Mouse (Mus musculus): ENCODE results near the gene Hlf. TPM values are rescaled to one million over a fixed set of nuclear protein-coding genes. Genes with fewer than 3 reads are reported as not detected.

Hlf gene
- total and polyA plus RNA-seq, 3 experiments = 0.33 TPM; not detected in 2

- Histone ChIP-seq H3K4me3 (ENCODE audit: low read depth, low read length) (no peak overlapping the region), H3K4me1 (ENCODE audit: insufficient read depth, low read depth, low read length) (no peaks in the 10 kb centered on the region), H3K27me3 (ENCODE audit: insufficient read depth, low read length) (no peaks in the 10 kb centered on the region), H3K9me3 (replicated peaks) (peaks cover 2% of the 10 kb centered on the region; the same call in 1 of the 2 replicates), H3K36me3 (replicated peaks) (no peaks in the 10 kb centered on the region)
- DNase-seq (ENCODE audit: low spot score) (no peak), ATAC-seq (ENCODE audit: extremely low read depth, insufficient number of reproducible peaks, low FRiP score, poor library complexity, severe bottlenecking) (no peak)
- no peak for TF ChIP-seq POLR2AphosphoS5 (IDR thresholded peaks at IDR 0.05; ENCODE audit: insufficient replicate concordance, low read depth, low read length)
- no peak for TF ChIP-seq CTCF (IDR thresholded peaks at IDR 0.05; ENCODE audit: low read depth, low read length)
Measured at GRCm38 (mm10) chr11:90292766-90293165, 97.9 kb downstream of the Hlf start.

- Histone ChIP-seq H3K4me3 (ENCODE audit: low read depth, low read length) (no peak overlapping the region), H3K4me1 (ENCODE audit: insufficient read depth, low read depth, low read length) (no peaks in the 10 kb centered on the region), H3K9me3 (replicated peaks) (0 out of 2 replicates have a peak, but pooled peaks cover 2% of the 10 kb centered on the region), H3K36me3 (replicated peaks) (no peaks in the 10 kb centered on the region), H3K27me3 (ENCODE audit: insufficient read depth, low read length) (no peaks in the 10 kb centered on the region)
- TF ChIP-seq GATA2 (IDR thresholded peaks at IDR 0.05; ENCODE audit: borderline replicate concordance, low read depth, low read length) (no peak), CTCF (IDR thresholded peaks at IDR 0.05; ENCODE audit: low read depth, low read length) (no peak), TAL1 (conservative IDR thresholded peaks at IDR 0.05; ENCODE audit: low read depth, low read length) (no peak), POLR2AphosphoS5 (IDR thresholded peaks at IDR 0.05; ENCODE audit: insufficient replicate concordance, low read depth, low read length) (no peak), GATA1 (IDR thresholded peaks at IDR 0.05; ENCODE audit: borderline replicate concordance, low read length) (no peak)
- ATAC-seq (ENCODE audit: extremely low read depth, insufficient number of reproducible peaks, low FRiP score, poor library complexity, severe bottlenecking) (no peak), DNase-seq (ENCODE audit: low spot score) (no peak)
Measured at GRCm38 (mm10) chr11:90291156-90291555, 99.5 kb downstream of the Hlf start.

GRCm38 (mm10) chr11:90286550-90287154, 104.0 kb downstream of the Hlf start:
- ATAC-seq (ENCODE audit: extremely low read depth, insufficient number of reproducible peaks, low FRiP score, poor library complexity, severe bottlenecking) = no peak
- H3K9me3 ChIP-seq (replicated peaks) = peaks cover 2% of the 10 kb centered on the region; the same call in 1 of the 2 replicates
- DNase-seq (ENCODE audit: low spot score) = no peak
- H3K36me3 ChIP-seq (replicated peaks) = no peaks in the 10 kb centered on the region
- H3K4me3 ChIP-seq (ENCODE audit: low read depth, low read length) = no peak overlapping the region
- TF ChIP-seq POLR2AphosphoS5 (IDR thresholded peaks at IDR 0.05; ENCODE audit: insufficient replicate concordance, low read depth, low read length) (no peak), GATA1 (IDR thresholded peaks at IDR 0.05; ENCODE audit: borderline replicate concordance, low read length) (no peak), GATA2 (IDR thresholded peaks at IDR 0.05; ENCODE audit: borderline replicate concordance, low read depth, low read length) (no peak), CTCF (IDR thresholded peaks at IDR 0.05; ENCODE audit: low read depth, low read length) (no peak), TAL1 (conservative IDR thresholded peaks at IDR 0.05; ENCODE audit: low read depth, low read length) (no peak)
- H3K4me1 ChIP-seq (ENCODE audit: insufficient read depth, low read depth, low read length) = no peaks in the 10 kb centered on the region
- no peaks in the 10 kb centered on the region for H3K27me3 ChIP-seq (ENCODE audit: insufficient read depth, low read length)

Other genes starting within 250 kb of the Hlf start
- gene Gm45716, start 203.2 kb downstream of the Hlf start, total RNA-seq (2014; fragmentation: Nextera tagmentation) = 0.97 and 2.3 TPM in 2 replicates
- 2.4 and 4.3 TPM in 2 replicates for gene Gm45716, start 203.2 kb downstream of the Hlf start, total RNA-seq (2017)
- 0.61 and 0.77 TPM in 2 replicates for gene Gm45716, start 203.2 kb downstream of the Hlf start, polyA plus RNA-seq (2012)
- gene Mmd, start 141.4 kb downstream of the Hlf start, total RNA-seq (2014; fragmentation: Nextera tagmentation) = 3.8 and 6.1 TPM in 2 replicates
- 10.7 and 12.0 TPM in 2 replicates for gene Mmd, start 141.4 kb downstream of the Hlf start, total RNA-seq (2017)
- 2.0 and 2.8 TPM in 2 replicates for gene Mmd, start 141.4 kb downstream of the Hlf start, polyA plus RNA-seq (2012)
- 23.5 and 25.2 TPM in 2 replicates for gene Stxbp4, start 247.2 kb upstream of the Hlf start, total RNA-seq (2014; fragmentation: Nextera tagmentation)
- gene Stxbp4, start 247.2 kb upstream of the Hlf start, total RNA-seq (2017) = 6.2 and 8.2 TPM in 2 replicates
- gene Stxbp4, start 247.2 kb upstream of the Hlf start, polyA plus RNA-seq (2012) = 0.22 and 0.28 TPM in 2 replicates
- gene Cox11, start 247.3 kb upstream of the Hlf start, total RNA-seq (2014; fragmentation: Nextera tagmentation) = 18.3 and 22.7 TPM in 2 replicates
- gene Cox11, start 247.3 kb upstream of the Hlf start, total RNA-seq (2017) = 19.2 and 26.9 TPM in 2 replicates
- gene Cox11, start 247.3 kb upstream of the Hlf start, polyA plus RNA-seq (2012) = 11.6 and 15.6 TPM in 2 replicates